Mouse (Mus musculus): Measurements from ENCODE around the gene Thada.

Gene Thada

GRCm38 (mm10) chr17:84145826-84146287 lies 320.1 kb downstream of the Thada start:
- DNase-seq (ENCODE audit: low read depth): no peak

- DNase-seq (ENCODE audit: low read depth): no peak
Observed at GRCm38 (mm10) chr17:84144762-84145599, 321.0 kb downstream of the Thada start.

DNA sequence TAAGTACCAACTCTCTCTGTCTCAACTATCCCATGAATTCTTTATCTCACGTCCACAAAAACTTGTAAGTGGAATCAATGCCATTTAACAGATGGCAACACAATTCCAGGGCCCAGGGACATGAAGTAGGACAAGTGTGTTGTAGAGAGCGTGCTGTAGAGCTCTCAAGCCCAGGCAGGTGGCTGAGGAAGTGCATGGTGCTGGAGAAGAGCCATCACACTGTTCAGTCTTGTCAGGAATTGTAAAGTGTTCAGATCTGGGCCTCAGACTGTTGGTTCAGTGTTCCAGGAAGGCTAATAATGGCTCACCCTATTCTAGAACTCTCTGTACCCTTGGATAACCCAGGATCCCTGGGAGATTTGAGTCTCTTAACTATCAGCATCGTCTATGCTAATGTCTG lies 321.9 kb downstream of the Thada start:
- DNase-seq (ENCODE audit: low read depth): no peak

- no peak for DNase-seq (ENCODE audit: low read depth)
Observed at GRCm38 (mm10) chr17:84143219-84143844, 322.7 kb downstream of the Thada start.

DNA sequence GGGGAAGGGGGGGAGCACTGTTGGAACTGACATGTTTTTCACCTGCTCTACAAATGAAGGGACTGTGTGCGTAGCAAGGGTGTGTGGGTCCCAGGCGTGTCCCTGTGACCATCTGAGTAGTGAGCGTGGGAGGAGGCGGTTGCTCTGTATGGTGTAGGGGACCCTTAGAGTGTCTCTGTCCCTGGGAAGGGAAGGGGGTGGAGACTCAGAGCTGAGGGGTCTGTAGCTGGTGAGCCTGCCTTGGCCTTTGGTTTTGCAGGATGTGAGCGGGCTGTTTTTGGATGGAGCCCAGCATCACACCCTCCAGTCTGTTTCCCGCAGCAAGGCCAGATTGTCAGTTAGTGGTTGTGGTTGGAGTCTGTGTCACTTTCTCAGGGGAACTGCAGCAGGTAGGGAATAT lies 324.3 kb downstream of the Thada start:
- no peak for DNase-seq (ENCODE audit: low read depth)

- no peak for DNase-seq (ENCODE audit: low read depth)
Observed at GRCm38 (mm10) chr17:84140822-84141507, 325.0 kb downstream of the Thada start.
